Mouse (Mus musculus) spleen, embryonic (tissue): Measurements from ENCODE around the gene Lcn12.

Experiments
- CTCF ChIA-PET: fragments of 350-600 bp; sonication (Branson Sonifier 250); formaldehyde crosslinking; loops from one replicate; lab custom pipeline; 2022; lab: Charles Lee

The Lcn12 gene

GRCm38 (mm10) chr2:25461407-25461806, 32.3 kb downstream of the Lcn12 start:
- CTCF ChIA-PET, result no interaction called here

- CTCF ChIA-PET, result no interaction called here
Observed at GRCm38 (mm10) chr2:25460551-25461309, 33.0 kb downstream of the Lcn12 start, which contains the start of gene Paxx. Paxx (minus strand) TSS chr2:25461094.

- CTCF ChIA-PET, result no interaction called here
Observed at GRCm38 (mm10) chr2:25460135-25460534, 33.6 kb downstream of the Lcn12 start.

- CTCF ChIA-PET, result no interaction called here
Observed at GRCm38 (mm10) chr2:25458911-25459310, 34.8 kb downstream of the Lcn12 start.

GRCm38 (mm10) chr2:25457022-25457896, 36.5 kb downstream of the Lcn12 start:
- CTCF ChIA-PET, result interaction anchor here (0.6 kb wide), 1 partner anchor 15 kb away, joined by 3 read pairs; no protein-coding TSS in a partner anchor

- CTCF ChIA-PET, result interaction anchor here (0.6 kb wide), 1 partner anchor 16 kb away, joined by 3 read pairs; no protein-coding TSS in a partner anchor
Observed at GRCm38 (mm10) chr2:25456205-25456953, 37.3 kb downstream of the Lcn12 start, which contains the start of gene Clic3. Clic3 (plus strand) TSS chr2:25456838.

- CTCF ChIA-PET, result interaction anchor here (0.6 to 0.7 kb wide), 2 partner anchors 92 to 121 kb away, joined by 6 to 9 read pairs; partner anchors contain the start of gene Mamdc4
Observed at GRCm38 (mm10) chr2:25452951-25453350, 40.8 kb downstream of the Lcn12 start.

GRCm38 (mm10) chr2:25450853-25451647, 42.7 kb downstream of the Lcn12 start:
- CTCF ChIA-PET, result interaction anchor here (0.5 kb wide), 1 partner anchor 103 kb away, joined by 7 read pairs; no protein-coding TSS in a partner anchor

- CTCF ChIA-PET, result no interaction called here
Observed at GRCm38 (mm10) chr2:25442682-25443081, 51.0 kb downstream of the Lcn12 start.

GRCm38 (mm10) chr2:25441067-25441466, 52.6 kb downstream of the Lcn12 start:
- CTCF ChIA-PET, result no interaction called here
